Mouse (Mus musculus) lung, embryonic 16.5 days (tissue): Measurements from ENCODE around the gene Usp22. TPM values are rescaled to one million over a fixed set of nuclear protein-coding genes. Genes with fewer than 3 reads are reported as not detected.

Source experiments
- ATAC-seq: fragments of 200-750 bp; cut with Nextera tagmentation; 2 replicates; pipeline ENCODE4 v1.8.0; 2017; ENCODE audit warnings: low read depth, mild to moderate bottlenecking, moderate library complexity
- H3K27ac ChIP-seq: fragments of 300-500 bp; sonication (generic); 2 replicates; pipeline ENCODE4 v1.5.1; 2014; ENCODE audit warnings: mild to moderate bottlenecking, control low read depth, low read length
- H3K27me3 ChIP-seq: fragments of 300-500 bp; sonication (generic); 2 replicates; pipeline ENCODE4 v1.6.1; 2014; ENCODE audit warnings: low read depth, low read length, mixed read lengths; ENCODE audit not compliant: control insufficient read depth, insufficient read depth
- H3K36me3 ChIP-seq: fragments of 300-500 bp; sonication (generic); 2 replicates; pipeline ENCODE4 v1.6.1; 2014; ENCODE audit warnings: low read length; ENCODE audit not compliant: control insufficient read depth, insufficient read depth
- H3K4me1 ChIP-seq: fragments of 300-500 bp; sonication (generic); replicated peaks from 2 replicates; pipeline ENCODE4 v1.6.1; 2014; ENCODE audit warnings: low read length, mixed read lengths; ENCODE audit not compliant: control insufficient read depth, insufficient read depth
- H3K4me2 ChIP-seq: fragments of 300-500 bp; sonication (generic); 2 replicates; pipeline ENCODE4 v1.6.1; 2014; ENCODE audit warnings: low read depth, low read length, control low read depth
- H3K4me3 ChIP-seq: fragments of 300-500 bp; sonication (generic); 2 replicates; pipeline ENCODE4 v1.5.1; 2014; ENCODE audit warnings: mild to moderate bottlenecking, low read length, control low read depth
- H3K9ac ChIP-seq: fragments of 300-500 bp; sonication (generic); 2 replicates; pipeline ENCODE4 v1.6.1; 2014; ENCODE audit warnings: low read length, control low read depth
- H3K9me3 ChIP-seq: fragments of 300-500 bp; sonication (generic); 2 replicates; pipeline ENCODE4 v1.6.1; 2016; ENCODE audit warnings: low read length; ENCODE audit not compliant: control insufficient read depth
- WGBS: fragments of 180-500 bp; shearing (Covaris S2); extraction: QIAGEN DNeasy Blood & Tissue Kit; methylation state at CpG from one replicate; pipeline ENCODE4 v1.1.7; 2014; 5-methylcytosine and 5-hydroxymethylcytosine counted together
- polyA plus RNA-seq: library from polyadenylated mRNA; unstranded; fragments of >200 nt; fragmentation: Nextera tagmentation; extraction: Ambion mirVana; gene quantifications from 2 replicates; pipeline ENCODE4 v1.2.1, GENCODE M21; 2015

Usp22 gene
- polyA plus RNA-seq, 1 experiment from 2014 or later: 103 TPM

GRCm38 (mm10) chr11:61104241-61104901 is 70.5 kb downstream of the Usp22 start:
- Histone ChIP-seq H3K9ac (peak overlapping the region; percentile 50), H3K4me3 (no peak overlapping the region), H3K36me3 (no peaks in the 10 kb centered on the region), H3K4me2 (peak overlapping the region; percentile 41), H3K27ac (no peak overlapping the region), H3K9me3 (no peaks in the 10 kb centered on the region), H3K27me3 (no peaks in the 10 kb centered on the region), H3K4me1 (no peaks in the 10 kb centered on the region)
- peak; percentile 91 for ATAC-seq
- WGBS: 18% methylated on average over 20 of the region's 20 CpGs

GRCm38 (mm10) chr11:61102397-61103339 is 72.2 kb downstream of the Usp22 start:
- Histone ChIP-seq H3K4me3 (no peak overlapping the region), H3K4me1 (no peaks in the 10 kb centered on the region), H3K9me3 (no peaks in the 10 kb centered on the region), H3K4me2 (no peak overlapping the region), H3K27ac (no peak overlapping the region), H3K9ac (no peak overlapping the region), H3K27me3 (no peaks in the 10 kb centered on the region), H3K36me3 (no peaks in the 10 kb centered on the region)
- no peak for ATAC-seq
- WGBS: 65% methylated on average over 12 of the region's 13 CpGs

Other genes starting within 250 kb of the Usp22 start
- gene Map2k3, start 243.0 kb downstream of the Usp22 start, polyA plus RNA-seq: 110 and 114 TPM in 2 replicates
- gene Kcnj12, start 152.5 kb downstream of the Usp22 start, polyA plus RNA-seq: 0.41 and 0.67 TPM in 2 replicates
- gene Tnfrsf13b, start 48.3 kb downstream of the Usp22 start, polyA plus RNA-seq: 3.3 and 3.7 TPM in 2 replicates
- 0.34 and 0.52 TPM in 2 replicates for gene Aldh3a1, start 32.5 kb upstream of the Usp22 start, polyA plus RNA-seq
- gene Aldh3a2, start 92.4 kb upstream of the Usp22 start, polyA plus RNA-seq: 47.8 and 49.4 TPM in 2 replicates
- gene Slc47a2, start 167.8 kb upstream of the Usp22 start, polyA plus RNA-seq: 0.26 and 0.69 TPM in 2 replicates
- gene Slc47a1, start 203.3 kb upstream of the Usp22 start, polyA plus RNA-seq: 3.6 and 4.5 TPM in 2 replicates